Mouse (Mus musculus) induced T-regulatory cell, adult 2 months (primary cell): ENCODE data around the gene Extl1.
"Not testable (repeated sequence)": the region's sequence is repeated elsewhere in the genome, so short reads cannot be mapped to it uniquely, and the experiment has no call there.

ENCODE experiments used
- DNase-seq: peaks from one replicate; pipeline ENCODE4 v3.0.0-alpha.2; 2012; ENCODE audit warnings: low read depth

Extl1 gene

DNA sequence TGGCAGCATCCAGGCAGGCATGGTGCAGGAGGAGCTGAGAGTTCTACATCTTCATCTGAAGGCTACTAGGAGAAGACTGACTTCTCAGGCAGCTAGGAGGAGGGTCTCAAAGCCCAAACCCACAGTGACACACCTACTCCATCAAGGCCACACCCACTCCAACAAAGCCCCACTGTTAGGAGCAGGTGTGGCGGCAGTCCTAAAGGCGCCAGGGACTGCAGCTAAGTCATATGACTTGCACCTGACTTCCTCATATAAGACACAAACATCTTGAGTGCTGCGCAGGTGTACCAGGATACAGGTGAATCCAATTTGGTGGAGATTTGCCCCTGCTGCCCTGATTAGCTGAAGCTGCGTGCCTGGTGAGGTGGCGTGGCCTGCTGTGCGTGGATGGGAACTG lies at the start of gene Extl1:
Extl1 (minus strand) TSS at position 101 of the 400 bp plus-strand sequence.
- not testable (repeated sequence) for DNase-seq

GRCm38 (mm10) chr4:134432686-134433360 lies 49.2 kb upstream of the Extl1 start:
- DNase-seq, result no peak

DNA sequence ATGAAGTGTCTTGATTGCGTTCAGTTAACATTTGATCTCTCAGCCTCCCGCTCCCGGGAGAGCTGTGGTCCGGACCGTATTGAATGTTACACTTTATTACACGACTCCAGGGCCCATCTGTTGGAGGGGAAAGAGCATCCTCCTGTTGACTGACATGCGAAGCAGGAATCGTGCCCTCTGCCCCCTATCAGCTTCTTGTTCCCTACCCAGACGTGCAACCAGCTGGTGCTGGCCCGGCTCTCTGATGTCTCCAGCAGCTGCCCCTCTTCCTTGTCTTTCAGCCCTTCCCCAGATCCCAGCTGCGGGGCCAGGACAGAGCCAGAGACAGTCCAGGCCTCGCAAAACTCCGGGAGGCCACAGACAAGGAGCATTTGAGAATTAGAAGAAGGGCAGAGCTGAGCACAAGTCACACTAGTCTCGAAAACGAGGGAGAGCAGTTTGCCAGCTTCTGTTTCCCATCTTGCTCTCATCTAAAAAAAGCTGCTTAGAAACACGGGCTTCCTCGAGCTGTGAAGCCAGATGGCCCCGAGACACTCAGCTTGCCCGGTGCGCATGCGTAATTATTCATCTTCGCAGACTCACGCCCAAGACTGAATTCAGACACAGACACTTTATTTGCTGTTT lies 46.8 kb upstream of the Extl1 start:
- DNase-seq, result no peak

- no peak for DNase-seq
Measured at GRCm38 (mm10) chr4:134425088-134425487, 41.4 kb upstream of the Extl1 start.

- DNase-seq, result no peak
Measured at GRCm38 (mm10) chr4:134423949-134424348, 40.3 kb upstream of the Extl1 start.

DNA sequence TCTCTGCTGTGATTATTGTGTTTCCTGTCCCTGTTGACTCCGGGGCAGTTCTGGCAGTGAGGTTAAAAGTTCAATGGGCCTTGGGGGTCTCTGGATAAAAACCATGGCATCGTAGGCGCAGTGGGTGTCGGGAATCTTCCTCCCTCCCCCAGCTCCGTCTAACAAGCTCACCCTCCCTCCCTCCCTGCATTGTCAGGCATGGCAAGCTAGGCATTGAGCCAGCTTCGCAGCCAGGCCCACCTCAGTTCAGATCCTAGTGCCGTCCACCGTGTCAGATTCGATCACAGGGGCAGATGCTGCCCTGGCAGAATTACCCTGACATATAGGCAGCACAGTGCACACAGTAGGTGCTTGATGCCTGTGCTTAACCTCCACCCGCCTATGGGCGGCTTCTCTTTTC lies 38.3 kb upstream of the Extl1 start:
- no peak for DNase-seq

DNA sequence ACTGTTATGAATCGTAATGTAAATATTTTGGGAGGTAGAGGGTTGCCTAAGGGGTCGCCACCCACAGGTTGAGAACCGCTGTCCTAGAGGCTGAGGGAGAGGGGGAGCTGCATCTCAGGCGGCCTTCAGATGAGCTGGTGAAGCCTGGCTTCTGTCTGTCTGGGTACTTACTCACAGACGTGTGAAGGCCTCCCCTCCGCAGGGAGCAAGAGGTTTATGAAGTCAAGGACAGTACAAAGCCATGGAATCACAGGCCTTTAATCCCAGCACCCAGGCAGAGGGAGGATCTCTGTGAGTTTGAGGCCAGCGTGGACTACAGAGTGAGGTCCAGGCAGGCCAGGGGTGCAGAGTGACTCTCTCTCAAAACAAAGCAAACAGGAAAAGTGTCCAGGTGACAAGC lies 33.5 kb upstream of the Extl1 start:
- DNase-seq, result no peak

DNA sequence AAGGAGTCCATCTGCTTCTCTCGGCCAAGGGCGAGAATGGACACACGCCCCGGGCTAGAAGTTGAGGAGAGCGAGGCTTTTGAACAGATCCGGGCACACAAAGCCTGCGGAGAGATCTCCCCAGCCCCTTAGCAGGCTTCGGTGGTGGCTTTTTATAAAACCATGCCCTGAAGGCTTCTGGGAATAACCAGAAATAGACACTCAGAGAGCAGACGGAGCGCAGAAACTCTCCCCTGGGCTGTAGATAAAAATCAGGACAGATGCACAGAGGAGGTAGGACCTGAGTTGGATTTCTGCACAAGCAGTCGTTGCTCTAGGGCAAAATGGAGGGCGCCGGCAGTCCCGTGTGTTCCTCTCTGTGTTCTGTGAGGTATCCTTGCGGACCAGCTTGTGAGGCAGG lies 33.0 kb upstream of the Extl1 start:
- DNase-seq, result no peak

- no peak for DNase-seq
Measured at GRCm38 (mm10) chr4:134416177-134416576, 32.5 kb upstream of the Extl1 start.

DNA sequence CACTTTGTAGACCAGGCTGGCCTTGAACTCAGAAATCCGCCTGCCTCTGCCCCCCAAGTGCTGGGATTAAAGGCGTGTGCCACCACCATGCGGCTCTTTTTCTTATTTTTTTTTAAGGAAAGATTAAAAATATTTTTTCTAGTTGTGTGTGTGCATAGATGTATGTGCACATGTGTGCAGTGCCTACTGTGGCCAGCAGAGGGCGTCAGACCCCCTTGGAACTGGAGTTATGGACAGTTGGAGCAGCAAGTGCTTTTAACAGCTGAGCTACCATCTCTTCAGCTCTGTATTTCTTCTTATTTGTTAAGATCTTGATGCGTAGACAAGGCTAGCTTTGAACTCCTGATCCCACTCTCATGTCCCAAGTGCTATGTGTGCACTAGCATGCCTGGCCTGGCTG lies 25.6 kb upstream of the Extl1 start:
- peak; percentile 50 for DNase-seq

- no peak for DNase-seq
Measured at GRCm38 (mm10) chr4:134403721-134404120, 20.1 kb upstream of the Extl1 start.

DNA sequence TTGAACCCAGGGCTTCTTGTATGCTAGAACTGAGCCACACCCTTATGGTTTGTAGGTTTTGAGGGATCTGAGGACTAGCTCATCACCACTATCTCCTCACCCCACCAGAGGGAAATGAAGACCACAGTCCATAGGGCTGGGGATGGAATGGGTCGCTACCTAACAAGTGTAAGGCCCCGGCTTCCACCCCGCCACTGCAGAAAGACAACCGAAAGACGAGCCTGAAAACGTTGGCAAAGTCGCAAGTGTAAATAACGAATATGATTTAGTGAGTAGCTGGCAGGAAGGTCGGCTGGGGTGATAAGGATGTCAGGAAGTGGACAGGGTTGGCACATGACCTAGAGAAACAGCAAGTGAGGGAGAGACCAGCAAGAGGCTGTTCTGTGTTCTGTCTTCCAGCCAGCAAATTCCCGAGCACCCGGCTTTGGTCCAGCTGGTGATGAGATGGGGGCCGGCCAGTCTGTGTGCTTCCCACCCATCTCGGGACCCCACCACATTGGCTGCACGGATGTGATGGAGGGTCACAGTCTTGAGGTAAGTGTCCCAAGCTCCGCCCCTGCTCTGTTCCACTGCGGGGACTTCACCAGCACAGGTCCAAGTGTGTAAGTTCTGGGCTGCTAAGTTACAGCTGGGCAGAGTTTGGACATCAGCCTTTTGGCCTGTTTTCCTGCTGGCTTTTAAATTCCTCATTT lies 19.1 kb upstream of the Extl1 start:
- peak; percentile 26 for DNase-seq

DNA sequence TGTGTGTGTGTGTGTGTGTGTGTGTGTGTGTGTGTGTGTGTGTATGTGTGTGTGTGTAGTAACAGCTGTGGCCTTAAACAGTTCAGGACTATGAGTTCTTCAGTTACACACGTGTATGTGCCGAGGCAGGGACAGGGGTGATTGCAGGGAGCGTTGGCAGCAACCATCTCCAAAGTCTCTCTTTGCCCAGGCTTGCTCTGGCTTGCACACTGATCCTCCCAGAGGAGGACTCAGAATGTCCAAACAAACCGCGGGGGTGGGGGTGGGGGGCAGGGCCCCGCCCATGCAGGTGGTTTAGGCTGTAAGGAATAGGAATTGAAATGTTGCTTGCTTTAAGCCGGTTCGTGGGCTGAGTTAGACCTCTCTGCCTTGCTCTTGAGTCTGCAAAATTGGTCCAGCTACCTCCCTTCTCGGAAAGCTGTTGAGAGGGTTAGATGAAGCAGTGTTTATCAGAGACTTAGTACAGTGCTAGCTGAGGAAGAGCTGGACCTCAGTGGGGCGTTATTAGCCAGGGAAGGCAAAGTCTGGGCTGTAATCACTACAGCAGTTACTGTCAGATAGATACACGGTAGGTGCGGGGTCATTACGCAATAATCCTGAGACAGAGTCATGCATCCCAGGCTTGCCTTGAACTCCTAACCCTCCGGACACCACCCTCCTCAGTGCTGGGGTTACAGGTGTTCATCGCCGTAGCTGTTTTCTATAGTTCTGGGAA lies 18.4 kb upstream of the Extl1 start:
- peak; percentile 14 for DNase-seq

- DNase-seq, result peak; percentile 47
Measured at GRCm38 (mm10) chr4:134401181-134401661, 17.6 kb upstream of the Extl1 start.

GRCm38 (mm10) chr4:134400206-134400605 lies 16.6 kb upstream of the Extl1 start:
- DNase-seq, result no peak

DNA sequence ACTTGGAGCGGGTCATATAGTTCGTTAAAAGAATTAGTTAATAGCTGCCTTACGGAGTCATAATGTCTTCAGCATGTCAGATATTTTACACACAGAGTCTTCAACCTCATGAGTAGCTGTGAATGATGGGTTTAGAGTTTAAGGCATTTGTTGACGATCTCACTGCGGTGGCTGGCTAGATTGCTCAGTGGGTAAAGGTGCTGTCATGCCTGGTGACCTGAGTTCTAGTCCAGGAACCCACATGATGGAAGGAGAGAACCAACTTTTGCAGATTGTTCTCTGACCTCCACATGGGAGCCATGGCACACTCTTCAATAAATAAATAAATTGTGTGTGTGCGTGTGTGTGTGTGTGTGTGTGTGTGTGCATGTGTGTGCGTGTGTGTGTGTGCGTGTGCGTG lies 14.1 kb upstream of the Extl1 start:
- no peak for DNase-seq

- DNase-seq, result no peak
Measured at GRCm38 (mm10) chr4:134397121-134397520, 13.5 kb upstream of the Extl1 start.

DNA sequence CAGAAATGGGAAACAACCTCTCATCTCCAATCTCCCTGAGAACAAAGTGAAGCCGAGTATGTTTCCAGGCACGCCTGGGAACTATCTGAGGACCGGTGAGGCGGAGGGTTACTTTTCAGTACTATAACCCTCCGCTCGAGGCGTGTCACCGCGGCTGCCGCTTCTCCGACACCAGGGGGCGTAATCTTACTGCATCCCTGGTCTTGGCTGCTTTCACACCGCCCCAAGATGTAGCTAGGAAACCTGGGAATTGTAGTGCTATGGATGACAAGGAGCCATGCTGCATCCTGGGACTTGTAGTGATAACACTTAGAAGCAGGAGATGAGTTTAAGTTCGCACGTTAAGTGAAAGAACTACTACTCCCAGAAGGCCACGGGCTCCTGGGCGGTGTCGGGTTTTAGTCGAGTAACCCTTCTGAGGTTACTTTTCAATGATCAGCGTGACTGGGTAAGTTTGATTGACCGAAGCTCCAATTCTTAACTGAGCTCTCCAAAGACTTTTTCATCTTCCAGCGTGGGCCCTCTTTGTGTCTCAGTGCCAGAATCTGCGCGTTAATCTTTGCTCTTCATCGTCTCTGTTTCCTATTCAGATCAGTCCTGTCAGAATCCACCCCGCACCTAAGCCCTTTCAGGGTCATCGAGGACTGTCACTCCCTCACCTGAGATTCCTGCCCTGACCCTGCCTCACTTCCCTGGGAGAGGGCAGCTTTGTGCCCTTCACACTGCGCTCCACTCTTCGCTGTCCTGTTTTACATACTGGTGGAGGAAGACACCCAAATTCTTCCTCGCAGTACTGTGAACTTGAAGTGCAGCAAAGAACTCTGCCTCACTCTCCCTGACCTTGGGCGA lies 12.6 kb upstream of the Extl1 start, which contains the start of gene Pafah2:
Pafah2 (plus strand) TSS at position 344 of the 849 bp plus-strand sequence.
- peak; percentile 98 for DNase-seq

GRCm38 (mm10) chr4:134395142-134395541 lies 11.5 kb upstream of the Extl1 start:
- no peak for DNase-seq

DNA sequence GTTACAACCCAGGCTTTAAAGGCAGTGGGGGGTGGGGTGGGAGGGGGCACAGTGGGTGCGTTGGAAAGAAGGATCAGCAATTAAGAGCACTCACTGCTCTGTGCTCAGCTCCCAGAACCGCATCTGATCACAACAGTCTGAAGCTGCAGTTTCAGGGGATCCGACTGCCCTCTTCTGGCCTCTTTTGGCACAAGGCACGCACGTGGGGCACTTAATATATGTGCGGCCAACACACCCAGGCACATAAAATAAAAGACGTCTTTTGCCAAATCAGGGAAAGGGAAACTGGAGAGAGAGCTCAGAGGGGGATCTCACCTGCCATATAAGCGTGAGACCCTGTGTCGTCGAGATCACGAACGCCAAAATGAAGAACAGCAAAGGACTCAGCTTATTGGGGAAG lies 9.4 kb upstream of the Extl1 start:
- peak; percentile 42 for DNase-seq

GRCm38 (mm10) chr4:134392595-134392994 lies 8.9 kb upstream of the Extl1 start:
- peak; percentile 60 for DNase-seq
